Mouse (Mus musculus): ENCODE measurements at regions not wholly inside any gene's neighbourhood (a gene's known extent, or its start where the extent isn't known, plus 50 kb on each side); places are given as distances from the start of the nearest gene placed in this dataset.
A peak's percentile ranks its signal among the peaks of the same experiment; 100 is the strongest.

DNA sequence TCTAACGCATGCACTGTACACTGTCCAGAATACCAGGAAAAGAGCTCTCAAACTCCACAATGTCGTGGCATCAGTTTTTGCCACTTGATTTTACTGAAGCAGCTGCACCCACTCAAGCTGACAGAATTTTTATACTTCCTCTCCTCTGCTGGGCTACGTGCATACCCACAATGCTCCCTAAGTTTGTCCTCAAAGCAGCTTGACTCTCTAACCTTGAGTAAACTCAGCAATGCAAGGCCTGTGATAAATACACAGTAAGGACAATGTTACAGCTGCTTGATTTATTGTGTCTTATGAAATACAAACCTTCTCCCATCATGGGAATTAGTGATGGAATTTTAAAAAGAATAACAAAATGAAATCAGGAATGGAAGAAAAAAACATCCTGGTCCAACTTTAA lies 129.7 kb downstream of the Trmt11 start:
- no peak for ATAC-seq
- TF ChIP-seq CTCF (IDR thresholded peaks at IDR 0.05; ENCODE audit: low read depth) = no peak
- Histone ChIP-seq H3K27ac (ENCODE audit: low read depth, low read length) (no peak overlapping the region), H3K9ac (no peak overlapping the region), H3K4me1 (ENCODE audit: insufficient read depth) (no peaks in the 10 kb centered on the region), H3K4me2 (ENCODE audit: low read depth) (no peak overlapping the region), H3K36me3 (ENCODE audit: insufficient read depth) (no peaks in the 10 kb centered on the region), H3K27me3 (ENCODE audit: insufficient read depth, low read length) (no peaks in the 10 kb centered on the region), H3K9me3 (ENCODE audit: low read length) (no peaks in the 10 kb centered on the region), H3K4me3 (ENCODE audit: low read depth, low read length) (no peak overlapping the region)
- WGBS = 79% methylated on average over 3 of the region's 3 CpGs
- DNase-seq = no peak

DNA sequence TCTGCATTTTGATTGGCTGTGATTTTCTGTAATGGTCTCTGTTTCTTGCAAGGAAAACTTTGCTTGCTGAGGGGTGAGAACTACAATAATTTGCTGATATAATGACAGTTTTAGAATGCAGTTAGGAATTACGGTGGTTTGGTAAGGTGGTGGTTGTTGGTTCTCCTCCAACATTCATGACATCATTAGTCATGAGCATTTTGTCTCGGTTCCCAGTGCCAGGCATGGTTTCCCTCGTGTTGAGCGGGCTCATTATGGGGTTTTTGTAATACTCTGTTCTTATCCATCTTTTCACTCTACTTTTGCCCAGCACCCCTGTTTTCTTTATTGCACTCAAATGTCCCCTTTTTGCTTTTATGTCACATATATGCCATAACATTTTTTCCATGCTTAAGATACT lies 149.9 kb downstream of the Trmt11 start:
- DNase-seq (no peak), ATAC-seq (no peak)
- TF ChIP-seq CTCF (IDR thresholded peaks at IDR 0.05; ENCODE audit: low read depth) = no peak
- H3K4me2 ChIP-seq (ENCODE audit: low read depth) = no peak overlapping the region
- no peaks in the 10 kb centered on the region for H3K27me3 ChIP-seq (ENCODE audit: insufficient read depth, low read length)
- H3K4me1 ChIP-seq (ENCODE audit: insufficient read depth) = no peaks in the 10 kb centered on the region
- 72% methylated on average over 4 of the region's 4 CpGs for WGBS
- no peak overlapping the region for H3K9ac ChIP-seq
- H3K36me3 ChIP-seq (ENCODE audit: insufficient read depth) = no peaks in the 10 kb centered on the region
- H3K27ac ChIP-seq (ENCODE audit: low read depth, low read length) = no peak overlapping the region
- H3K9me3 ChIP-seq (ENCODE audit: low read length) = no peaks in the 10 kb centered on the region
- H3K4me3 ChIP-seq (ENCODE audit: low read depth, low read length) = no peak overlapping the region

DNA sequence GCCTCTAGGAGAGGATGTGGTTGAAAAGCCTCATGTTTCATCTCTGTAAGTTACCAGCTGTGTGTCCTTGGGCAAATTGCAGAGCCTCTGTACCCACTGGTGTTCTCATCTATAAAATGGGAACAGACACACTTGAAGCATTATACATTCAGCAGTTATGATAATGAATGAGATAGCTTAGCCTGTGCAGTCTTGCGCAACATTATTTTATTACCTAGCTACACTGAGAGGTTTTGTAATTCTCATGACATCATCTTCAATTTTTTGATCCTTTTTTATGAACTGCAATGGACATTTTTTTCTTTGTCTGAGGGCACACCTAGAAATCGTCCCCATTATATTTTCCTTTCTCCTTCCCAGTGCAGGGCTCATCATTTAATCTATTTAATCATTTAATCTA lies 153.5 kb downstream of the Trmt11 start:
- no peak overlapping the region for H3K4me2 ChIP-seq (ENCODE audit: low read depth)
- H3K36me3 ChIP-seq (ENCODE audit: insufficient read depth) = no peaks in the 10 kb centered on the region
- H3K9ac ChIP-seq = no peak overlapping the region
- peak; percentile 12 for ATAC-seq
- 83% methylated on average over 2 of the region's 2 CpGs for WGBS
- H3K4me1 ChIP-seq (ENCODE audit: insufficient read depth) = no peaks in the 10 kb centered on the region
- no peaks in the 10 kb centered on the region for H3K27me3 ChIP-seq (ENCODE audit: insufficient read depth, low read length)
- no peak for DNase-seq
- TF ChIP-seq CTCF (IDR thresholded peaks at IDR 0.05; ENCODE audit: low read depth) = no peak
- H3K4me3 ChIP-seq (ENCODE audit: low read depth, low read length) = no peak overlapping the region
- H3K9me3 ChIP-seq (ENCODE audit: low read length) = no peaks in the 10 kb centered on the region
- no peak overlapping the region for H3K27ac ChIP-seq (ENCODE audit: low read depth, low read length)

DNA sequence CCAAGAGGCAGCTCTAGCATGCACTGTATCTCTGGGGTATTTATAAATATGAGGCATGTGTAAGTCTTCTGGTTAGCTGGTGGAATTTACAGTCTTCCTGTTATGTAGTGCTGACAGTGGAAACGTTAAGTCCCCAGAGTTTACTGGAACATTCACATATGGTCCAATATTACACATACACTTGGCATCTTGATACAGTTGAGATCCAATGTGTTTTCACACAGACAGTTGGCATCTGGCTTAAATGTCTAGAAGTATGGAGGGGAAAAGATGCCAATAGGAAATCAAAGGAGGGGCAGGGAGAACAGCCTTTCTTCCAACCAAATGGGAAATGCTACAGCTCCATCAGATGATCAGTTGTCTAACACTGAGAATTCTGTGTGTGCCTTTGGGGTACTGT lies 154.0 kb downstream of the Trmt11 start:
- Histone ChIP-seq H3K4me1 (ENCODE audit: insufficient read depth) (no peaks in the 10 kb centered on the region), H3K36me3 (ENCODE audit: insufficient read depth) (no peaks in the 10 kb centered on the region), H3K9ac (no peak overlapping the region), H3K9me3 (ENCODE audit: low read length) (no peaks in the 10 kb centered on the region), H3K27ac (ENCODE audit: low read depth, low read length) (no peak overlapping the region), H3K4me2 (ENCODE audit: low read depth) (no peak overlapping the region), H3K4me3 (ENCODE audit: low read depth, low read length) (no peak overlapping the region), H3K27me3 (ENCODE audit: insufficient read depth, low read length) (no peaks in the 10 kb centered on the region)
- WGBS = 49% methylated on average over 1 of the region's 1 CpGs
- ATAC-seq (peak; percentile 96), DNase-seq (peak; percentile 71)
- TF ChIP-seq CTCF (IDR thresholded peaks at IDR 0.05; ENCODE audit: low read depth) = no peak

DNA sequence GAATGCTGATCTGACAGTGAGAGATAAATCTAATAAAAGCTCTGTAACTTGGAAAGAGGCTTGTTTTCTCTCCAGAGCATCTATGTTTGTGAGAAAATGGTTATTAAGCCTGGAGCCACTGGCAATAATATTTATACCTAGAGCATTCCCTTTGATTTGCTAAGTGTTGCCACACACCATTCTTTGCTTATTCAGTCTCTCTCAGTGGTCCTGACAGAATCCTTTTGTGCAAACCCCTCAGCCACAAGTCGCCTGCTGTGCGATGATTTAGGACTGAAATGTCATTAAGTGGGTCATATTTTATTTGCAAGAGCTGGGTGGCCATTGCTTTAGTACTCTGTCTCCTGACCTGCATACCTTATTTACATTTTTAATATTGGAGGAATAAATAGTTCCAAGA lies 160.7 kb downstream of the Trmt11 start:
- WGBS = 30% methylated on average over 2 of the region's 2 CpGs
- no peaks in the 10 kb centered on the region for H3K4me1 ChIP-seq (ENCODE audit: insufficient read depth)
- H3K4me2 ChIP-seq (ENCODE audit: low read depth) = no peak overlapping the region
- no peaks in the 10 kb centered on the region for H3K27me3 ChIP-seq (ENCODE audit: insufficient read depth, low read length)
- ATAC-seq (no peak), DNase-seq (no peak)
- H3K9me3 ChIP-seq (ENCODE audit: low read length) = no peaks in the 10 kb centered on the region
- no peak for TF ChIP-seq CTCF (IDR thresholded peaks at IDR 0.05; ENCODE audit: low read depth)
- no peaks in the 10 kb centered on the region for H3K36me3 ChIP-seq (ENCODE audit: insufficient read depth)
- H3K9ac ChIP-seq = no peak overlapping the region
- H3K4me3 ChIP-seq (ENCODE audit: low read depth, low read length) = no peak overlapping the region
- H3K27ac ChIP-seq (ENCODE audit: low read depth, low read length) = no peak overlapping the region

DNA sequence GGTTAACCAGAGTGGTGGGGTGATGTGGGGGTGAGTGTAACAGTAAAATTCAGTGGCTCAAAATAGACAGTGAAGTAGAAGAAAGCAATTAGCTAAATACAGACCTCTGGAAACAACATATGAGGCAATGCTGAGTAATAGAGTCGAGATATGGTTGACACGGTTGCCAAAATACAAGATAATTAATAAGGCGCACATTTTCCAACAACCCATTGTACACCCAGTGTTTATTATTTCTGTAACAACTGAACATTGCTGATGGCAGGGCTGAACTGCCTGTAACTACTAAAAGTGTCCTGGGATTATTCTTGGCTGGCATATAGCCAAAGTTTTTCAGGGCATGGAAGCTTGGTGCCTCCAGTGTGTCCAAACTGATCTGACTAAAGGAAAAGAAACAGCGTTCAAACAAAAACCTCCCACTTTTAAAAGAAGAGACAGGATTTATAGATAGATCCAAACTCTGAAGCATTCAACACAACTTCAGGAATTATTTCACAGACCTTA lies 174.1 kb downstream of the Trmt11 start:
- Histone ChIP-seq H3K27ac (ENCODE audit: low read depth, low read length) (no peak overlapping the region), H3K4me1 (ENCODE audit: insufficient read depth) (no peaks in the 10 kb centered on the region), H3K9ac (no peak overlapping the region), H3K4me2 (ENCODE audit: low read depth) (no peak overlapping the region), H3K4me3 (ENCODE audit: low read depth, low read length) (no peak overlapping the region), H3K36me3 (ENCODE audit: insufficient read depth) (no peaks in the 10 kb centered on the region), H3K9me3 (ENCODE audit: low read length) (no peaks in the 10 kb centered on the region), H3K27me3 (ENCODE audit: insufficient read depth, low read length) (no peaks in the 10 kb centered on the region)
- DNase-seq (no peak), ATAC-seq (no peak)
- TF ChIP-seq CTCF (IDR thresholded peaks at IDR 0.05; ENCODE audit: low read depth) = no peak
- WGBS = 63% methylated on average over 4 of the region's 4 CpGs

DNA sequence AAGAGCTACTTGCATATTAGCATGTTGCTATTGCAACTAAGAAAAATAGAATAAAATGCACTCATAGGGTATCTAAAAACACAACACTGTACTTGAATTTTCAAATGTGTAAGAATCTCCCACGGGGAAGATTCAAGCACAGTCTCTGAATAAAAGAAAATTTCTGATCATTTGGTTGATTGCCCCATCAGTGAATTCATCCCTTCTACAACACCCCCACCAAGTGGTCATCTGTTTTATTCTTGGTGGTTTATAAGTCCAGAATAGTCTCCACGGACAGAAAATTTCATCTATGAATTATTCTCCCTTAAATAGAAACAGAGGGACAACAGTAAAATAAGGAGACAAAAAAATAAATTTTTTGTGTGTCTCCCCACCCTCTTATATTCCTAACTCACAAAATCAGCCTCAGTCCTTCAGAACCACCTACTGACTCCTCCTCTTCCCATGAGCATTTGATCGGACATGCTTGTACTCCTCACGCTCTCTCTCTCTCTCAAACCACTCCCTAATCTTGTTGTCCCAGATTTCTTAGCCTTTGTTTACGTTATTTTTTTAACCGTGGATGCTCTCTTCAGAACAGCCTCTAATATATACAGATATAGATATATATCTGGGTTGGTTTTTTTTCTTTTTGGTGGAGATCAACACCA lies 181.0 kb downstream of the Trmt11 start:
- Histone ChIP-seq H3K9ac (no peak overlapping the region), H3K9me3 (ENCODE audit: low read length) (no peaks in the 10 kb centered on the region), H3K27ac (ENCODE audit: low read depth, low read length) (no peak overlapping the region), H3K4me1 (ENCODE audit: insufficient read depth) (no peaks in the 10 kb centered on the region), H3K4me3 (ENCODE audit: low read depth, low read length) (no peak overlapping the region), H3K27me3 (ENCODE audit: insufficient read depth, low read length) (no peaks in the 10 kb centered on the region), H3K4me2 (ENCODE audit: low read depth) (no peak overlapping the region), H3K36me3 (ENCODE audit: insufficient read depth) (no peaks in the 10 kb centered on the region)
- TF ChIP-seq CTCF (IDR thresholded peaks at IDR 0.05; ENCODE audit: low read depth) = peak; percentile 51
- peak; percentile 61; the same call in 1 of the 2 replicates for ATAC-seq
- peak; percentile 77 for DNase-seq
- WGBS = 34% methylated on average over 6 of the region's 6 CpGs
